Mouse (Mus musculus): ENCODE data around the gene Ccdc88c. TPM values are rescaled to one million over a fixed set of nuclear protein-coding genes. Genes with fewer than 3 reads are reported as not detected.
A peak's percentile ranks its signal among the peaks of the same experiment; 100 is the strongest.

Gene Ccdc88c
- total RNA-seq, 2 experiments from 2014 or later = 57.8 to 100 TPM

DNA sequence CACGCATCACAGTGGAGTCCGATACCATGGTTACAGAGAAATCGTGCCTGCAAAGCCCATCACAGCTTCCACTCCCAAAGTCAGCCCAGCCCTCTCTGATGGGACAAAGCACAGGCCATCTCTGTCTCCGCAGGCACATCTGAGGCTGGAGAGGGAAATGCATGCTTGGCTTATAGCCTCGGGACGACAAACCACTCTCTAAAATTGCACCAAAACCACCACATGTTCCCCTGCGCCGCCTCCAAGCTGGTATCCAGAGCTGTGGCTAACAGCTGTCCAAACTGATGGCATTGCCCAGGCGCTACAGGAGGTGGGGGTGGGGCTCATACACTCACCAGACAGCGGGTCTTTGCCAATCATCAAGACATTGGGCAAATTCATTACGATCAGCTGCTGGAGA lies 45.3 kb downstream of the Ccdc88c start:
- no peak for ATAC-seq (replicated peaks; ENCODE audit: low FRiP score, low TSS enrichment, poor library complexity, severe bottlenecking)

DNA sequence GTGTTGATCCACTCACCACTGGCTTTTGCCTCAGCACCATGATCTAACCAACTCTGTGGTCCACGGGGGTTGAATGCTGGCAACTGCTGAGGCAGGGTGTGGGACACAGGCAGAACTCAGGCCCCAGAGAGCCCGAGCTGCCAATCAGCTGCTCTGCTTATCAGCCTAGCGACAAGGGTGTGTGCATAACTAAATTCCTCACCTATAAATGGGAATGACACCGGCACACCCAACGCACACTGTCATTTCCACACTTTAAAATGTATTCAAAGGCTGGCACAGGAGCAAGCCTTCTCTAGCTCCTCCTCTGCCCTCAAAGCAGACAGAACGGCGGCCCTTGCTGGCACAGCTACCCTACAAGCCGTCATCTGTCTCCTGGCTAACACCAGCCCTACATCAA lies 46.6 kb downstream of the Ccdc88c start:
- ATAC-seq (replicated peaks; ENCODE audit: low FRiP score, low TSS enrichment, poor library complexity, severe bottlenecking) = no peak

DNA sequence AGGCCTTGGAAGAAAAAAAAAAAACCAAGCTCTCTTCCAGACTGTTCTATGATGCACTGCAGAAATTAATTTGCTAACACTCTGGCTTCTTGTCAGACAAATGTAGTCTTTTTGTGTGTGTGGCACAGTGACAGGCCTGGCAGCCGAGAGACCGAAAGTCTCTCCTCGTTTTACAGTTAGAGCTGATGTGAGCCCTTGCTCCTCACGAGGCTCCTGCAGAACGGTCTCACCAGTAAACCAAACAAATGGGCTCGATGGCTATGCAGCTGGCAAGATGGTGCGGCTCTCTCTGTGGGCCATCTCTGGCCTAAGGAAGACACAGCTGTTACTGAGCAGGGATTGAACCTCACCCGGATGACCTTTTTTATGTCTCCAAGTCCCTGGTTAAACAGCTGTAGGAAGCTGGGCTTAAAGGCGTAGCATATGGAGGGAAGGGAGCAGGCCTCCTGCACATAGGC lies 48.3 kb downstream of the Ccdc88c start:
- ATAC-seq (replicated peaks; ENCODE audit: low FRiP score, low TSS enrichment, poor library complexity, severe bottlenecking) = no peak

DNA sequence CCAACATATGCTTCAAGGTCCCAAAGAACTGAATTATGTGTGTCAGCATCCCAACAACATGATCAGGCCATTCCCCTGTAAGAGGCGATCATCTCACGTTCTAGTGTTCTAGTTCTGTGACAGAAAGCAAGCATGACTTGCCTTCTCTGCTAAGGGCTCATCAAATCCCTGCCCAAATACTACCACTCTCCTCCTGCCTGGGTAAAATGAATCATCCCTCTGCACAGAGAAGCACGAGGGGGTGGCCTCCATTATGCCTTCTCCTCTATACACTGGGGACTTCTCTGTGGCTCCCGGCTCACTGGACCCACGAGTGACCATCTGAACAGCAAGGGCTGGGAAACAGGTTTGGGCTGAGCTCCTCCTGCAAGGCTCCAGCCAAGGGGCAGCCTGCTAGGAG lies 49.2 kb downstream of the Ccdc88c start:
- no peak for ATAC-seq (replicated peaks; ENCODE audit: low FRiP score, low TSS enrichment, poor library complexity, severe bottlenecking)

DNA sequence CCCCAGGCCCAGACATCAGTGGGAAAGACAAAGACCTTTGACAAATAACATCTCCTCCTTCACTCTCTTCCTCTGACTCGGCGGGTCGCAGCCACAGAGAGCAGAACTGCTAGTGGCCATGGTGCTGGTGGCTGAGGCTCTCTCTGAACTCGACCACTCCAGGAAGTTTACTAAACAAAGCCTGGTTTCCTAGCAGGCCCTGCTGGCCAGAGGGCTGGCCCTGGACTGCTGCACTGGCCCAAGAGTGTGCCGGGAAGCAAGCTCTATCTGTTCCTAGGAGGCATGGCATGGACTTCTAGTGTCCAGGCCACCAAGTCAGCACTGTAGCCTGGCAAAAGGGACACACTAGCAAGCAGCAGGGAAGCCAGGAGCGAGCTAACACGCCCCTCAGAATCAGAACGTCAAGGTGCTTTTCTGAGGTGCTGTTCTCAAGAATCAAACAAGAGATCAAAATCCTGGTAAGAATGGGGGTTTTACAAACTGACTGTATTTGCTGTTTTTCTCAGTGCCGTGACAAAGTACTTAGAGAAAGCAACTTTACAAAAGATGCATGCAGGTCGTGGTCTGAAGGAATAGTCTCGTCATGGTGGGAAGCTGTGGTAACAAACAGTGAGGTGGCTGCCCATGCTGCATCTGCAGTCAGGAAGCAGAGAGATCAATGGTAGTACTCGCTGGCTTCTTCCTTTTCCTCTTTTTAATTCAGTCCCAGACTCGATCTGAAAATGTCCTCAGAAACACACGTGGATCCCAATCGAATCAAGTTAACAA lies 50.7 kb downstream of the Ccdc88c start:
- ATAC-seq (replicated peaks; ENCODE audit: low FRiP score, low TSS enrichment, poor library complexity, severe bottlenecking) = no peak

DNA sequence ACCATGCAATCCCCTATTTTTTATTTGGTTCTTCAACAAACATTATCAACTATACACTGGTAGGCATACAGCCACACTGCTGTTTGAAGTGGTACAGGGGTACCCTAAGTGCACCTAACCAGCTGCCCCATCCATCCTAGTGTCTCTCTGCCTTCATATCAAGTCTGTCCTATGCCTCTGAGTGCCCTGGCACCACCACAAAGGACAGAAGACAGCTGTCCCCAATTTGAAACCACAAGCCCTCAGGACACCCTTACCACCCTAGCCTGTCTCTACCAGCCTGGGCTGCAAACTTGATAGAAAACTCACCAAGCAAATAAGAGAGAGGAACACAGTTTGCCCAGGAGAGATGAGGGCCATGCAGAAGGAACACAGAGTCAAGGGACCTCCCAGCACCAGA lies 51.3 kb downstream of the Ccdc88c start:
- no peak for ATAC-seq (replicated peaks; ENCODE audit: low FRiP score, low TSS enrichment, poor library complexity, severe bottlenecking)

DNA sequence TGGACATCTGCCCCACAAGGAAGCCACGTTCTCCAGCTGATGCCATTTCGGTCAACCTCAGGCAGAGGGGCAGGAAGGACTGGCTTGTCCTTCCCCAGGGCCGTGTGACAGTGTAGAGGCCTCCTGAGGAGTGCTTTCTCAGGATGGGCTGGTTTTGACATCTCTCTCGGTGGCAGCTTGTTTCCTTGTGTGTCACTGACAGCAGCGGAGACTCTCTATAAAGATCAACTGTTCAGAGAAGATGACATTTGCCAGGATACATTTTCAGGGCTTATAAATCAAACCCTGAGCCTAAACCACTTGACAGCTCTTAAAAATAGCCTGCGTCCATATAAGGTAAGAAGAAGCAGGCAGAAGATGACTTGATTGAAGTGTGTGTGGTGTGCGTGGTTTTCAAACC lies 59.0 kb downstream of the Ccdc88c start:
- ATAC-seq (replicated peaks; ENCODE audit: low FRiP score, low TSS enrichment, poor library complexity, severe bottlenecking) = no peak

DNA sequence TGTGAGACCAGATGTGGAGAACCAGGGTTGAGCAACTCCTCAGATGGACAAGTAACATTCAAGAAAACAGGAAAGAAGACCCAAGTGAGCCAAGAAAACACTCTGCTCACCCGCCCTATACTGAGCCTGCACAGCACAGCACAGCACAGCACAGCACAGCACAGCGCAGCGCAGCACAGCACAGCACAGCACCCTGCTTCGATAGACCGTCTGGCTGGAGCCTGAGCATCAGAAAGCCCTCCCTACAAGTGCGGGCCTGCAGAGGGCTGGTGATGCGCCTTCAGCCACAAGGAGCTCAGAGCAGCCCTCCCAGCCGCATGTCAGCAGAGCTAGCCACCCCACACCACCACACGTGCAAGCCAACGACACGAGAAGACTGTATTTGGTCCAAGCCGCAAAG lies 61.5 kb downstream of the Ccdc88c start:
- no peak for ATAC-seq (replicated peaks; ENCODE audit: low FRiP score, low TSS enrichment, poor library complexity, severe bottlenecking)

DNA sequence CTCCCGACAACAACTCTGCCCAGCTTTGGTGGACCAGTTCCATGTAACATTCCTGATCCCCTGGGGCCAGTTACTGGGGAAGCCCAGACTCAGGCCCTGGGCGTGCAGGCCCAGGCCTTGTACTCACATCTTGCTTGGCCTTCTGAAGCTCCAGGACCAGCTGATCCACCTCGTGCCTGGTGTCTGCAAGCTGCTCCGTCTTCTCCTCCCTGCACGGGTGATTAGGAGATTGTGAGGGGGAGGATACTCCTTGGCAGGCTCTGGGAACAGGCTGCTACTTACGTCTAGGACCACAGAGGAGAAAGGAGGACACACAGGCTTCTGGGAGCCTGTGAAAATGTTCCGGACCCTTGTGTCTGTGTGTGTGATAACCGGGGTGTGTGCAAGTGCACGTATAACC lies 62.6 kb downstream of the Ccdc88c start:
- ATAC-seq (replicated peaks; ENCODE audit: low FRiP score, low TSS enrichment, poor library complexity, severe bottlenecking) = no peak

DNA sequence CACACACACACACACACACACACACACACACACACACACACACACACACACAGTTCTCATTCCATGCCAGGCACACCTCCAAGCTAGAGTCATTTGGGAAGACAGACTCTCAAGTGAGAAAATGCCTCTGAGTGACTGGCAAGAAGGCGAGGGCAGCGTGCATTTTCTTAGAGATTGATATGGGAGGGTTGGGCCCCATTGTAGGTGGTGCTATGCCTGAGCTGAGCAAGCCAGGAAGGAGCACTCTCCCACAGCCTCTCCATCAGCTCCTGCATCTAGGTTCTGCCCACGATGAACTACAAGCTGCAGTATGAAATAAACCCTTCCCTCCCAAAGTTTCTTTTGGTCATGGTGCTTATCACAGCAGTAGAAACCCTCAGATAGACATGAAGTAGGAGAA lies 63.6 kb downstream of the Ccdc88c start:
- ATAC-seq (replicated peaks; ENCODE audit: low FRiP score, low TSS enrichment, poor library complexity, severe bottlenecking) = no peak

DNA sequence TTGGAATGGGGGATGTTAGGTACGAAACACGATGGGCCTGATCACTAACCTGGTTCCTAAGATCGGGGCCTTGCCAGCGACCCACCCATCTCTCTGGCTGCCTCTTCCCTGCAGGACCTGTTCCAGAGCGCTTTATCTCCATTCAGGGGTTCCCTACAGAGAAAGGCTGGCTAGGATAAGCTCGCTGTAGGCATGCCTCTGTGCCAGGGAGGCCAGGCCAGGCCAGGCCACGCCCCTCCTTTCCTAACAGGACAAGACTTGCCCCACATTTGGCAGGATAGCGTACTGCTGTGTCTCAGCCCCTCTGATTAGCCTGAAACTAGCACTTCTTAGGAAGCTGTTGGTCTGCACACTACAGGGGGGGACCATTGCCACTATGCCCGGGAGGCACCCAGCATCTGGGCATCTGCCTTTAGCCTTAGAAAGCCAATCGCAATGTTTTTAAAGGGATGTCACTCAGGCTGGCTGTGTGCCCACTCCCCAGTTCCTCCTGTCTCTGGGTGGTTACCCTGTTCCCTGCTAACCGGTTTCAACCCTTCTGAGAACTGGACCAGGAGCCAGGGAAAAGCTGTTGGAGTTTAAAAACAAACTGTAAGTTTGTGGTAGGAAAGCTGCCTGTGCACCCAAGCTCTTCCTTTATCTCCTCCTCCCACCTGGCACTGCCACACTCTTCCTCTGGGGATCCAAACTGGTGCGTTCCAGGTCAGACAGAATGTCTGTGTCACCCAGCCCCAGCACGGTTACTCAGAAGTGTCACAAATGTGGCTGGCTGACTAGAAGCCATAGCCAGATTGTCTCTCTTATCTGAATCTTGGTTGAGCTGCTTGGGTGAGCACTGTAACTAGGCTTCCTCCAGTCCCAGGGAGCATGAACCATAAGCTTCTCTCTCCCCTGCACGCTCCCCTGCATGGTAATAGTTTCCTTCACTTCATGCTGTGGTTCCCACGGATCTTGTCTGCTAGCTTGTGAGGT lies 69.9 kb downstream of the Ccdc88c start:
- ATAC-seq (replicated peaks; ENCODE audit: low FRiP score, low TSS enrichment, poor library complexity, severe bottlenecking) = peak; percentile 65

DNA sequence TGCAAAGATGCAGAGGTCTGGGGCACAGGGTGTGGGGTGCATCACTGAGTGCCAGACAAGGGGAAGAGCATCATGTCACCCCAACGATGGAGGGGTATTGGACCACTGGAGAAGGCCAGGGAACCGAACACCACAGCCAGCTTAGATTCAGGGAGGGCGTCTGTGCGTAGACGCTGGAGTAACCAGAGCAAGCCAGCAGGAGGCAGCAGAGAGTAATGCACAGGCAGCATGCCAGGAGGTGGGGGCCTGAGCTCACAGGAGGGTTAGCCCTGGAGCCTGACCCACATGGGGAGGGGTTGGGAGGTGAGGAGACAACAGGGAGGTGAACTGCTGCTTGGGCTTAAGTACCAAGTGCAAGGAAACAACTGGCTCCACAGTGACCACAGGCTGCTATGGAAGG lies 70.8 kb downstream of the Ccdc88c start:
- ATAC-seq (replicated peaks; ENCODE audit: low FRiP score, low TSS enrichment, poor library complexity, severe bottlenecking) = peak; percentile 27

DNA sequence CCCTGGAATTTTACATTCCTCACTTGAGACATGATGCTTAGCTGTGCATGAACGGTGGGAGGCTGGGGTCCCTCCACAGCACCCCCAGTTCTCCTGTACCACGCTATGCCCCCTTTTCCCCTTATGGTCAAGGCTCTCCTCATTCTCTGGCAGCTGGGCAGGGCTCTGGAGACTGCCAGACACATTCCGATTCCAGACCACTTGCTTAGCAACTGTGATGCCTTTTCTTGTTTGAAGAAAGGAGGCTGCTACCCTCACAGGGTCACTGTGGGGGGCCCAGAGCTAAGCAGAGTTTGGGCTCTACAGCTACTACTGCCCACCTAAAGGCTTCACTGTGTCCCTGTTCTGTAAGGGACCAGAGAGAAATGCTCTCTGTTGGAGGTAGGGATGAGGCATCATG lies 71.6 kb downstream of the Ccdc88c start:
- ATAC-seq (replicated peaks; ENCODE audit: low FRiP score, low TSS enrichment, poor library complexity, severe bottlenecking) = no peak

DNA sequence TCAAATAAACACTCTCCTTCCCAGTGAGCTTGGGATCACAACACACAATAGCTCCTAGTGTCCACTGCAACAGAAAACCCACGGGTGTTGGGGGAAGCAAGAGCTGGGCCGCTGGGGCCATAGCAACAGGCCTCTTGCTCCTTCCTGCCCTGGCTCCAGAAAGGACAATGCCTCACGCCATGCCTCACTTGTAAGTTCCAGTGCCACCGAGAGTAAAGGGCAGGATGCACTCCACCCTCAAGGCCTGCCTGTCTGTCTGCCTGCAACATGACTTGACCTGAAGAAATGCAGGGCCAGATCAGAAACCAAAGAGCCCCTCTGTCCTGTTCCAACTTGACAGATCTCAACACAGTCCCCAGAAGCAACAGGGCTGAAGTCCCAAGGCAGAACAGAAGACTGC lies 72.0 kb downstream of the Ccdc88c start:
- ATAC-seq (replicated peaks; ENCODE audit: low FRiP score, low TSS enrichment, poor library complexity, severe bottlenecking) = no peak

DNA sequence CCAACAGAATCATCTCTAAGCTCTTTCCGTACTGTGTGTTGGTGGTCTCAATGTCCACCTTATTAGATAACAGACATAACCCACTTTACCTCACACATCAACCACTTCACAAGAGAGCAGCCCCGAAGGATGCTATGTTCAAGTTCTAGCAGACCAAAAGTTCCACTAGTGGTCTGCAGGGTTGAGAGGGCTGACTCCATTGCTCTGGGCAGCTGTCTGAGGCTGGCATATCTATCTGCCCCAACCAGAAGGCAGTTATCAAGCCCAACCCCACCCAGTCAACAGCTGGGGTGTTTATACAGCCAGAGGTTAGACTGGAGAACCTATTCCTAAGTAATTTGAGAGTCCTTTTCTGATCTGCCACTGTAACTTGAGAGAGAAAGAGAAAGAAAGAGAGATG lies 72.8 kb downstream of the Ccdc88c start:
- ATAC-seq (replicated peaks; ENCODE audit: low FRiP score, low TSS enrichment, poor library complexity, severe bottlenecking) = peak; percentile 51

DNA sequence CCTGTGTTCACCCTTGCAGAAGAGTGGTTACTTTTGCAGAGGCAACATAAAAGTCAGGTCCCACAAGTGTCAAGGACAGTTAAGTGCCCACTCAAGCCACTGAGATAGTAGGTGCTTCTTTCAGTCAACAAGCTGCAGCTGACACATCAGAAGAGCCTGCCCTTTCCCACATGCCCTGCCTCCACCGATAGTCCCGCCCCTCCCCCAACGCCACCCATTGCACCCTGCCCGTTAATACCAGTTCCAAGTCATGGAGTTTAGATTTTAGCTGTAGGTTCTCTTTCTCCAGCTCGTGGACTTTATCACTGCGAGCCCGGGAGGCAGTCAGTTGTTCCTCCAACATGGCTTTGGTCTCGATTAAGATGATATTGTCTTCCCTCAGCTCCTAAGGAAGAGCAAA lies 74.9 kb downstream of the Ccdc88c start:
- ATAC-seq (replicated peaks; ENCODE audit: low FRiP score, low TSS enrichment, poor library complexity, severe bottlenecking) = no peak

DNA sequence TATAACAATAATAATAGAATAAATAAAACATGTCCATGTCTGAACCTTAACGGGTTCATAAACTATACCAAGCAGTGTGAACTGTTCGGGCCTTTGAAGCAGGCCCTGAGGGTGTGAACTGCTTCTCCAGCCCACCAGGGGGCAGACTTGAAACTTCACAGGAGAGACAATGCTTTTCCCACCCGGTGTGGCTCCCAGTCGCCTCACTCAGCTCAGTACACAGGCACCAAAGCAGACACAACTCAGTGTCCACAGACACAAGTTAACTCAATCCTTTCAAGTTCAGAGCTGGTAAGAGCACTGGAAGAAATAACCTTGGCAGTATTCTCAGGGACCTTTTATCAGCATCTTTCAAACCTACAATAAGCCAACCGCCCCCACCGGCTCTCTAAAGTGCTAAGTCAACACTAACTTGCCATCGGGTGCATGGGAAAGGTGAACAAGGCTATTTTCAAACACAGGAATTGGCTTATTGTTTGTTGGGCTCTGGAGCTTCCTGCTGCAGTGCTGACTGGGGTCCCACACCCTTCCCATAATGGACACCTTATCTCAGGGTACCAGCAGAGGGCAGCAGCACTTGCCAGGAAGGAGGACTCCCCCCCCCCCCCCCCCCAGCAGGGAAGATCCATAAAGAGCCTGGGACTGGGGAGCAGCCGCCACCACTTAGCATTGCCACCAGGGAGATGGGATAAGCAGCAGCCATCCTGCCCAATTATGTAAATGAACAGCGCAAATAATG lies 76.5 kb downstream of the Ccdc88c start:
- ATAC-seq (replicated peaks; ENCODE audit: low FRiP score, low TSS enrichment, poor library complexity, severe bottlenecking) = peak; percentile 64

DNA sequence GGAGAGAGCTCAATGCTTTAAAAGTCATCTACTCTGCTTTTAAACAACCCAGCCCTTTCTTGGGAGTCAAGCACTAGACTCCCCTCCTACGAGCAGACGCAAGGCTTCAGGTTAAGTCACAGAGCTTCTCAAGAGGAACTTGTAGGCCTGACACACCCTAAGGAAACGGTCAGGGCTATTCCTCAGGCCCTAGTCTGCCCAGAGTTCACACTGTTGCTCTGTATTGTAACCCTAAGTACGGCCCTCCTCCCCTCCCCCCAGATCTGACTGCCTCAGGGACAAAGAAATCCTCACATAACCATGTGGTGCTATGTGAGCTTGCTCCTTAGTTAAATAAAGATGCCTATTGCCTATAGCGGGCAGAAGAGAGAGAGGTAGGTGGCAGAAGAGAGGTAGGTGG lies 79.7 kb downstream of the Ccdc88c start:
- no peak for ATAC-seq (replicated peaks; ENCODE audit: low FRiP score, low TSS enrichment, poor library complexity, severe bottlenecking)

DNA sequence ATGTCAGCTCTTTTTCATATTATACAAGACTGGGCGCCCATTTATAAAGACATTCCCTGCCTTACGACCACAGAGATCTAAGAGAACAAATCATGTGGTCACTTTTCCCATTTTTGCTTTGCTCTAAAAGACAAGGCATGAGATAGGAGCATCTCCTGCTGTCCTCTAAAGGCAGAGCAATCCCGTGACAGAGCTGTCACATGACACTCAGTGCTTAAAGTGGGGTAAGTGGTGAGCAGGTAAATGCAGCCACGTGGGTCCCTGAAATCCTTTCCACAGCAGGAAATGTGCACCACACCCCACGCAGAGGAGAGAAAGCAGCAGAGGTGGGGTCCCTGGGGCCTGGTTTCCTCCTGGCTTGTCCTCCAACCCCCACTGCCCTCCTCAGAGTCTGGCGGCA lies 80.8 kb downstream of the Ccdc88c start:
- no peak for ATAC-seq (replicated peaks; ENCODE audit: low FRiP score, low TSS enrichment, poor library complexity, severe bottlenecking)

DNA sequence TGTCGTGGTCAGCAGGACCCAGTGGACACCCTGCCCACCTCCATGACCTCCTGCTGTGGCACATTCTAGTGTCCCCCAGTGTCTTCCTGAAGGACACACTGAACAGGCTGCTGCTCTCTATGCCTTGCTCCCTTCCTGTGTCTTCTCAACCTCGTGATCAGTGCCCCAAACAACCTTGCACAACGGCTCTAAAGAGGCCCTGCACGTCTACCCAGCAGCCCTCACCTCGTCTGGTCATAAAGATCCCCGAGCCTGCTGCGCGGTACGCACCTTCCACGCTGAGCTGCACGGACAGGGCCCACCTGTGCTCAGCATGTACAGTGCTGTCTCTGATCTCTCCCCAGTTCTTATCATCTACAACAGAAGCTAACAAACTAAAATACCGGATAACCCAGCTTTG lies 82.9 kb downstream of the Ccdc88c start:
- no peak for ATAC-seq (replicated peaks; ENCODE audit: low FRiP score, low TSS enrichment, poor library complexity, severe bottlenecking)
